Mouse (Mus musculus) regulatory T cell (primary cell): Measurements from ENCODE around the gene Trpv2.

Experiments
- in situ Hi-C: fragments of 300-600 bp; cut with MboI, MseI; formaldehyde crosslinking; loops from one replicate; pipeline ENCODE4 v1.15.1; 2025; ENCODE audit warnings: high pct_unique_total_duplicates

The Trpv2 gene

GRCm38 (mm10) chr11:62558961-62559646 lies 15.2 kb upstream of the Trpv2 start:
- in situ Hi-C loops, result no loop called here

- in situ Hi-C loops, result no loop called here
Observed at GRCm38 (mm10) chr11:62560463-62561016, 13.7 kb upstream of the Trpv2 start.

- in situ Hi-C loops, result no loop called here
Observed at GRCm38 (mm10) chr11:62563590-62563989, 10.7 kb upstream of the Trpv2 start.

- in situ Hi-C loops, result no loop called here
Observed at GRCm38 (mm10) chr11:62565747-62566146, 8.5 kb upstream of the Trpv2 start.

GRCm38 (mm10) chr11:62566211-62566610 lies 8.1 kb upstream of the Trpv2 start:
- in situ Hi-C loops, result no loop called here

GRCm38 (mm10) chr11:62568300-62568699 lies 6.0 kb upstream of the Trpv2 start:
- in situ Hi-C loops, result no loop called here

- in situ Hi-C loops, result no loop called here
Observed at GRCm38 (mm10) chr11:62574703-62575085, 408 bp downstream of the Trpv2 start.

GRCm38 (mm10) chr11:62575297-62575658 lies 992 bp downstream of the Trpv2 start:
- in situ Hi-C loops, result no loop called here

- in situ Hi-C loops, result no loop called here
Observed at GRCm38 (mm10) chr11:62575659-62576438, 1.6 kb downstream of the Trpv2 start.

- in situ Hi-C loops, result no loop called here
Observed at GRCm38 (mm10) chr11:62576530-62577152, 2.4 kb downstream of the Trpv2 start.

GRCm38 (mm10) chr11:62583031-62583430 lies 8.7 kb downstream of the Trpv2 start:
- in situ Hi-C loops, result no loop called here

- in situ Hi-C loops, result loop anchor here (5.0 kb wide), 1 partner anchor 102 kb away; no protein-coding TSS in a partner anchor
Observed at GRCm38 (mm10) chr11:62584671-62585206, 10.5 kb downstream of the Trpv2 start.

GRCm38 (mm10) chr11:62587034-62587433 lies 12.7 kb downstream of the Trpv2 start:
- in situ Hi-C loops, result loop anchor here (5.0 kb wide), 1 partner anchor 105 kb away; no protein-coding TSS in a partner anchor

GRCm38 (mm10) chr11:62589391-62589790 lies 15.1 kb downstream of the Trpv2 start:
- in situ Hi-C loops, result loop anchor here (5.0 kb wide), 1 partner anchor 107 kb away; no protein-coding TSS in a partner anchor

- in situ Hi-C loops, result no loop called here
Observed at GRCm38 (mm10) chr11:62591026-62591425, 16.7 kb downstream of the Trpv2 start.

GRCm38 (mm10) chr11:62591904-62592575 lies 17.8 kb downstream of the Trpv2 start:
- in situ Hi-C loops, result no loop called here

GRCm38 (mm10) chr11:62598571-62598970 lies 24.3 kb downstream of the Trpv2 start:
- in situ Hi-C loops, result no loop called here

- in situ Hi-C loops, result no loop called here
Observed at GRCm38 (mm10) chr11:62601732-62602618, 27.7 kb downstream of the Trpv2 start.

GRCm38 (mm10) chr11:62602619-62603311 lies 28.5 kb downstream of the Trpv2 start:
- in situ Hi-C loops, result no loop called here
